Mouse (Mus musculus): Measurements from ENCODE around the gene Dcxr.
A peak's percentile ranks its signal among the peaks of the same experiment; 100 is the strongest.
"Not testable (repeated sequence)": the region's sequence is repeated elsewhere in the genome, so short reads cannot be mapped to it uniquely, and the experiment has no call there.

The Dcxr gene

GRCm38 (mm10) chr11:120729432-120730050 lies 2.5 kb upstream of the Dcxr start:
- DNase-seq (ENCODE audit: low read depth) = not testable (repeated sequence)

DNA sequence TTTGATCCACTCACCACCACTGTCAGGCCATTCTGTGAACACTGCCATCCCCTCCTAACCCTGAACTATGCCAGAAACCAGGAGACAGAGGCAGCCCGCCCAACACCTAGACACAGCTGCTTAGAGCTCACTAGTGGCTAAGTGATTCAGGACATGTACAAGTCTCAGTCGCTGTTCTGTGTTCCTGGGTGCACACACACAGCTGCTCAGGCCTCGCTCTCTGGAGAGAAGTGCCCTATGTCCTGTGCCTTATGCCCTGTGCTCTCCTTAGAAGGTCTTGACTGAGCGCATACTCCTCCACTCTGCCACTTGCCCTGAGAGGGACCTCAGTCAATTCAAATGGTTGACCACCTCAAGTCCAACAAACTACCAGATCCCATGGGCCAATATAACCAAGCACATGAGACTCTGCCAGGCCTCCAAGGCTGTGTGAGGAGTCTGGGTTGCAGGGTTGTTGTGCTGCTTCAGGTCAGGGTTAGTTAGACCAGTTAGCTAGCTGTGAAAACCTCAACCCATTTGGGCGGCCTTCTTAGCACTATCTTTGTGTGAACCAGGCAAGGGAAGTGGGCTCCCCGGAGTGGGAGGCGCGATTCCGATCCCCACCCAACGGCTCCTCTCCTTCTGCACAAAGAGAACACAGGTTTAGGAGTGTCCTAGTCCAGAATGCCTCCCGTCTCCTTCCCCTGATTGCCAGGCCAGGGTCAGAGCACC lies 1.6 kb upstream of the Dcxr start:
- no peak for DNase-seq (ENCODE audit: low read depth)

DNA sequence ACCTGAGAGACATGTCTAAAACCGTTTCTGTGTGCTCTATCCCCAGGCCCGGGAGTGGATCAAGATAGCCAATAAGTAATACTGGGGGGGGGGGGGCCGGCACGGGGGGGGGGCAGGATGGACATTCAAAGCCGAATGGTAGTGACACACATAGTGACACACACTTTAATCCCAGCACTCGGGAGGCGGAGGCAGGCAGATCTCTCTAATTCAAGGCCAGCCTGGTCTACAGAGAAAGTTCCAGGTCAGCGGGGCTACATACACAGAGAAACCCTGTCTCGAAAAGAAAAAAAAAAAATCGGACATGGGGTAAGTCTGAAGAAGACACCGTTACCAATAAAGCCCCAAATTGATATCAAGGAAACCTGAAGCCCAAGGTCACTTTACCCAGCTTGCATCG lies 483 bp upstream of the Dcxr start:
- no peak for DNase-seq (ENCODE audit: low read depth)

DNA sequence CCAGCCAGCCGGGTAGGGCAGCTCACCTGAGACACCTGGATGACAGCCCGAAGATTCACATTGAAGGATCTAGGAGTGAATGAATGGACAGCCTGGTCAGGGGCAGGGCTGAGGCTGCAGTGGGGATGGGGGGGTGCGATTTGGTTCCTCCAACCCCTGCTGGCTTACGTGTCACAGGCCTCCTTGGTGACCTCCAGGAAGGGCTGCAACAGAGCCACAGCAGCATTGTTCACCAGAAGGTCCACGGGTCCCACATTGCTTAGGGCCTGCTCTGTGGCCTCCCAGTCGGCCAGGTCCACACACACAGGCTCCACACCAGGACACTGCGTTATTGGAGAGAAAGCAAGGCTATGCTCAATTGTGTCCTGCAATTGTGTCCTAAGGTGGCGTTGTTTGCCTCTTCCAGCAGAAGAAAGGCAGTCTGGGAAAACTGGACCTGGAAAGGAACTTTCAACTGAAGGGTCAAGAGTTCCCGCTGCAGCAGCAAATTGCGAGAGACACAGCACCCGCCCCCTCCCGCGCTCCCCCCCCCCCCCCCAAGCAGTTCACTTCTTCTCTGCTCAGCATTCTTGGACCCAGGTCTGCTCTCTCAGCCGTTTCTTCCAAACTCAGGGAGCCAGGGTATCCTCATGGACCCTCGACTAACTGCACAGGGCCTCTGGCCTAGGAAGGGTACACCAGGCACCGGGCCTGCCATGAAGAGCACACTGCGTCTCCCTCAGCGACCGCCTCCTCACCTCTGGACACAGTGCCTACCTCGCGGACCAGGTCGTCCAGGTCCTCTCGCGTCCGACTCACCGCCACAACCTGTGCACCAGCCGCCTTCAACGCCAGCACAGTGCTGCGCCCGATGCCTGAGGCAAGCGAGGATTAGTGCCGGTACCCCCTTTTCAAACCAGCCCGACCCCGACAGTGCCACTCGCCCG lies 575 bp downstream of the Dcxr start:
- DNase-seq (ENCODE audit: low read depth) = no peak

DNA sequence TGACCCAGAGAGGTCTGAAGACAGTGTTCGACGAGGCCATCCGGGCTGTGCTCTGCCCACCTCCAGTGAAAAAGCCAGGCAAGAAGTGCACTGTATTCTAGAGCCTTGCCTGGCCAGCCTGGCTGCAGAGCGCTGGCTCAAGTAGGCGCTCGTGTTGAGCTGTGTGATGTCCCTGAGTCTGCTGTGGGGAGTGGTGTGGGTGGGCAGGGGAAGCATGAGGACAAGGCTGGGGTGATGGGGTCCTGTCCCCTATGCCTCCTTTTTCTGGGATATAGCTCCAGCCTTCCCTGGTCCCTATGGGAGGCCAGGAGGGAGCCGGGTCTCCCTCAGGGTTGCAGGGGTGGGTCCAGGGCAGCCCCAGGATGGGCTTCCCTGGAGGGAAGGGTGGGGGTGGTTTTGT lies 3.6 kb downstream of the Dcxr start:
- no peak for DNase-seq (ENCODE audit: low read depth)

DNA sequence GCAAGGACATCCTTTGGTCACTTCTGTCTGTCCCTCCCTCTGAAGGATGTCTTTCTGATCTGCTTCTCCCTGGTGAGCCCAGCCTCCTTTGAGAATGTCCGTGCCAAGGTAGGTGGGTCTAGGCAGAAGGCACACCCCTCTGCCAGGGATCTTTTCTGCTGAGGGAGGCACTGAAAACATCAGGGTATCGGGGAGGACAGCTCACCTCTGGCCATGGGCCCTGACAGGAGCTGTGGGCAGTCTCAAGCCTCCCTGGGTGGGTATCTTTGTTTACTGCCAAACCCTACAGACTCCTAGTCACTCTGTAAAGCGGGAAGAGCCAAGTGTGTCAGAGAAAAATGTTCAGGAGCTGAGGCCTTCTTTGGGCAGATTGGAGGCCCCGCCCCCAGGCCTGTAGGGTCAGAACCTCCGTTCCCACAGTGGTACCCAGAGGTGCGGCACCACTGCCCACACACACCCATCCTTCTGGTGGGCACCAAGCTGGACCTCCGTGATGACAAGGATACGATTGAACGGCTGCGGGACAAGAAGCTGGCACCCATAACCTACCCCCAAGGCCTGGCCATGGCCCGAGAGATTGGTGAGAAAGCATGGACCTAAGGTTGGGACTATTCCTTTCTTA lies 4.2 kb downstream of the Dcxr start:
- DNase-seq (ENCODE audit: low read depth) = no peak

DNA sequence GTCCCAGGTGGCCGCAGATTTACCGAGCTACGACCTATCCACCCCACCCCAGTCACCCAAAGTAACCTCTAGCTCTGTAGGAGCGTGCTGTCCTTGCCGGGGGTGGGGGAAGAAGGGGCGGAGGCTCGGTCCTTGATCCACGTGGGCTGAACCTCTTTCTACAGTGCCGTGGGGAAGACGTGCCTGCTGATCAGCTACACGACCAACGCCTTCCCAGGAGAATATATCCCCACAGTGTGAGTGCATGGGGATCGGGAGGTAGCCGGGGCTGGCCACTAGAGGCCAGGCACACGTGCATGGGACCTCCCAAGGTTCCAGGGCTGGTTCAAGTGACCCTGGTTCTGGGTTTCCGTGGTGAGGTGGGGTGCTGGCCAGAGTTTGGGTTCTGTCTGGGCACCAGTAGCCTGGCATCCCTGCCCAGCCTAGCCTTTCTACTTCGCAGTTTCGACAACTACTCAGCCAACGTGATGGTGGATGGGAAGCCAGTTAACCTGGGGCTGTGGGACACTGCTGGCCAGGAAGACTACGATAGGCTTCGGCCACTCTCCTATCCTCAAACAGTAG lies 4.9 kb downstream of the Dcxr start:
- DNase-seq (ENCODE audit: low read depth) = no peak

GRCm38 (mm10) chr11:120721124-120722066 lies 5.7 kb downstream of the Dcxr start, which contains the start of gene Rac3:
Gene Rac3 (plus strand): TSS chr11:120721470.
- DNase-seq (ENCODE audit: low read depth) = peak; percentile 48

DNA sequence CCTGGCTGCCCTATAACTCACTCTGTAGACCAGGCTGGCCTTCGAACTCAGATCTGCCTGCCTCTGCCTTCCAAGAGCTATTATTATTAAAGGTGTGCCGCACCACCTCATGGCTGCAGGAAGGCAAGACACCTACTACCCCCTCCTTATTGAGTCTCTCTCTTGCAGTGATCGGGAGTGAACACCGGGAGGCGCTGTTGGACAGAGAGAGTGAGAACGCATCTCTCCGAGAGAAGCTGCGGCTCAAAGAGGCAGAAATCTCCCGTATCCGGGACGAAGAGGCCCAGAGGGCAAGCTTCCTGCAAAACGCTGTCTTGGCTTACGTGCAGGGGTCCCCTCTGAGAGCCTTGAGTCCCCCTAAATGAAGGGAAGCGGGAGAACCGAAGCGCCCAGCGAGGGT lies 6.6 kb downstream of the Dcxr start:
- peak; percentile 96 for DNase-seq (ENCODE audit: low read depth)

DNA sequence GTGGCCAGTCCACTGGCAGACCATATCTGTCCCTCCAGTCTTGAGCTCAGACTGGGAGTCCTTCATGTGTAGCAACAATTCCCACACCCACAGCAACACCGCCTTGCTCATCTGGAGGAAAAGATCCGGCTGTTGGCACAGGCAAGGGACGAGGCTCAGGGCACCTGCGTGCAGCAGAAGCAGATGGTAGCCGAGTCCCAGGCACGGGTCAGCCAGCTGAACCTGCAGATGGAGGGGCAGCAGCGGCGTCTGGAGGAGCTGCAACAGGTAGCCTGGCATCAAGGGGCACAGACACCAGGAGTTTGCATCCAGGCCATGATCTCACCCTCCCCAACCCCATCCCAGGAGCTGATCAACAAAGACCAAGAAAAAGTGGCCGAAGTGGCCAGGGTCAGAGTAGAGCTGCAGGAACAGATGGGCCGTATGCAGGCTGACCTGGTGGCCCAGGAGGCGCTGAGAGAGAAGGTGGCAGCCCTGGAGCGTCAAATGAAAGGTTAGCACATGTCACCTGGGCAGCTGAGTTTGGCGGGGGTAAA lies 7.2 kb downstream of the Dcxr start:
- no peak for DNase-seq (ENCODE audit: low read depth)

GRCm38 (mm10) chr11:120719242-120719641 lies 7.8 kb downstream of the Dcxr start:
- no peak for DNase-seq (ENCODE audit: low read depth)

DNA sequence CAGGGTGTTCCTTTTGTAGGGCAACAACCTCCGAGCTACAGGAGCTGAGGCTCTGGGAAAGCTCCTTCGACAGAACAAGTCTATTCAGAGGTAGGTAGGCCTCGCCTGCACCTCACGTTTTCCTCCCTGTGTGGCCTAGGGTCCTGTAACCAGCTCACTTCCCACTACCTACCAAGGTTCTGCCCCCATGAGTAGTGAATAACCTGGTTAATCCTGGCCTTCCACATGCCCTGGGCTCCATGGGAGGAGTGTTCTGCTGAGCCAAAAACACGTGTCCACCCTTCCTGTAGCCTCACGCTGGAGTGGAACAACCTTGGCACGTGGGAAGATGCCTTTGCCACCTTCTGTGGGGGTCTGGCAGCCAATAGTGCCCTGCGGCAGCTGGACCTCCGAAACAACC lies 11.9 kb downstream of the Dcxr start:
- DNase-seq (ENCODE audit: low read depth) = no peak

- no peak for DNase-seq (ENCODE audit: low read depth)
These were observed 12.5 kb downstream of the Dcxr start for GRCm38 (mm10) chr11:120714546-120714945.

- DNase-seq (ENCODE audit: low read depth) = peak; percentile 97
These were observed 13.2 kb downstream of the Dcxr start, which contains the start of the genes Cenpx and Lrrc45 for GRCm38 (mm10) chr11:120713580-120714518. Gene Cenpx (minus strand): TSS chr11:120713738. Gene Lrrc45 (plus strand): TSS chr11:120713925.

- peak; percentile 87 for DNase-seq (ENCODE audit: low read depth)
These were observed 14.1 kb downstream of the Dcxr start for GRCm38 (mm10) chr11:120712771-120713568.

DNA sequence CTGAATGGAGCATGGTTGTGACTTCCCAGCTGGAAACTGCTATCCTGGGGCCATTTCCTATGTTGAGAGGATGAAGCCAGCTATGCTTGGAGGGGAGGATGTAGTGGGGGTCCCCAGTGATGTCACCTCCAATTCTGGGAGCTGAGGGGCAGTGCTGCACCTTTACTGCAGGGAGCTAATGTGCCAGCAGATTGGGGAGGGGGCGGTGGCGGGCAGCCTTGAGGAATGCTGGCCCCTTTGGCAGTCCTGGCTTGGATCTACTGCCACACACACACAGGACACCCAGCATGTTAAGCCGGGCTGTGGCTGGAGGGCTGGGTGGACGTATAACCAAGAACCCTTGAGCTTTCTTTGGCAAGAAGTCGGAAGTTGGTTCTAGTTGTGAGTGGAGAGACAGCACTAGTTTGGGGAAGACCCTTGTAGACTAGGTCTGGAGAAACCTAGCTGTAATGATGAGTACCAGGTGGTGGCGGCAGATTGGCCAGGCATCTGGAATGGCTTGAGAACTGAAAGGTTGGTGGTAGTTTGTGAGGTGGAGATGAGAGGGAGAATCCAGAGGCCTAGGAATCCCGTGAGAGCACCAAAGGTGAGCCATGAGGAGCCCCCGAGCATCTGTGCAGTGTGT lies 15.0 kb downstream of the Dcxr start:
- DNase-seq (ENCODE audit: low read depth) = no peak

GRCm38 (mm10) chr11:120710672-120711071 lies 16.4 kb downstream of the Dcxr start:
- no peak for DNase-seq (ENCODE audit: low read depth)

- no peak for DNase-seq (ENCODE audit: low read depth)
These were observed 17.5 kb downstream of the Dcxr start for GRCm38 (mm10) chr11:120709551-120709950.
